Comparison of ENCODE assay signal across 20 mouse cellular contexts in the genomic region with DNA sequence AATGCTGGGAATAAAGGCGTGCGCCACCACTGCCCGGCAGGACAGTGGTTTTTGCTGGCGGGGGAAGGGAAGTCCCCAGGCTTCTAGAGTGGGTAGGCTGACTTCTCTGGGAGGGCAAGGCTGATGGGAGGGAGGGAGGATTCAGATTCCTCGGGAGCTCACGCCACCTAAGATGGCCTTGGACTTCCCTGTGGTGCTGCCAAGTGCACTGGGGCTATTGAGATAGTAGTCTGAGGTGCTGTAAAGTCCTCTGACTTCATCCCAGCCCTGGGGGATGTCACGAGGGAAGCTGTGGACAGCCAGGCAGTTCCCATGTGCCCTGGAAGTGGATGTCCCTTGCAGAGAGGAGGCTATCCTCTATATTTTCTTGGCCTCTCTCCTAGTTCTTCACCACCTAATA. TPM values are rescaled to one million over a fixed set of nuclear protein-coding genes. Genes with fewer than 3 reads are reported as not detected.
A peak's percentile ranks its signal among the peaks of the same experiment; 100 is the strongest.
DNase-seq lines count a peak whose midpoint lies in the region; ATAC-seq lines count a peak whose summit lies in the region.
"Had no signal": no experiment of that assay in that cellular context is flagged by ENCODE, and none has a peak within 500 bp of the region (broad histone marks: within the 10 kb centered on the region; RNA-seq: fewer than 3 reads in every experiment).

No protein-coding gene starts in this region.

- H3K36me3 ChIP-seq in intestine, embryonic 16.5 days (ENCODE audit: control insufficient read depth, insufficient read depth, low read length): no peaks in the 10 kb centered on the region
- H3K36me3 ChIP-seq: kidney, embryonic 15.5 days had no signal

- no peak overlapping the region for H3K4me3 ChIP-seq in intestine, embryonic 16.5 days (ENCODE audit: low read length)
- H3K4me3 ChIP-seq: embryonic facial prominence, embryonic 13.5 days; kidney, embryonic 15.5 days; neural tube, embryonic 15.5 days had no signal

- no peak overlapping the region for H3K27ac ChIP-seq in intestine, embryonic 16.5 days (ENCODE audit: low read length)
- H3K27ac ChIP-seq: embryonic facial prominence, embryonic 13.5 days; kidney, embryonic 15.5 days; neural tube, embryonic 15.5 days had no signal

- peak; percentile 62 for DNase-seq in heart, adult 18-20 months
- no peak for DNase-seq in heart, postnatal 25 days (ENCODE audit: low spot score)
- peak; percentile 81 for DNase-seq in adrenal gland, adult 8-10 months
- DNase-seq in adrenal gland, postnatal 36 days: peak; percentile 78 to 82
- DNase-seq in adipocyte (ENCODE audit: low spot score): no peak
- DNase-seq in frontal cortex, postnatal 14 days (ENCODE audit: low spot score in 2 of 2): no peak
- no peak for DNase-seq in left cerebral cortex, postnatal 14 days (ENCODE audit: low spot score in 2 of 2)
- DNase-seq: B cell, adult 2 months; cerebellum, adult 8-10 months; gastrocnemius, postnatal 36 days; lung, postnatal 14 days; midbrain, embryonic 14.5 days; thymus, postnatal 36 days had no signal

- H3K4me1 ChIP-seq in intestine, embryonic 16.5 days (ENCODE audit: control insufficient read depth, insufficient read depth, low read length): peaks cover 42% of the 10 kb centered on the region

- no peaks in the 10 kb centered on the region for H3K9me3 ChIP-seq in intestine, embryonic 16.5 days (ENCODE audit: control insufficient read depth, low read length)
- H3K9me3 ChIP-seq: embryonic facial prominence, embryonic 13.5 days; kidney, embryonic 15.5 days; megakaryocyte, embryonic 14.5 days; neural tube, embryonic 15.5 days had no signal

- ATAC-seq in intestine, embryonic 16.5 days: peak; percentile 45
- ATAC-seq: forebrain, embryonic 14.5 days had no signal

- intact Hi-C loops in heart, postnatal 25 days (cut with DNase I): no loop called here
- intact Hi-C loops in left cerebral cortex, postnatal 14 days (cut with DNase I): no loop called here

- H3K4me2 ChIP-seq in intestine, embryonic 16.5 days (ENCODE audit: low read depth, low read length): no peak overlapping the region
- H3K4me2 ChIP-seq: embryonic facial prominence, embryonic 13.5 days; kidney, embryonic 15.5 days; liver, embryonic 11.5 days; neural tube, embryonic 15.5 days had no signal

- 70% methylated on average over 7 of the region's 7 CpGs for WGBS in intestine, embryonic 16.5 days

- H3K27me3 ChIP-seq in intestine, embryonic 16.5 days (replicated peaks; ENCODE audit: control insufficient read depth, insufficient read depth, low read length): no peaks in the 10 kb centered on the region
- H3K27me3 ChIP-seq: embryonic facial prominence, embryonic 13.5 days; kidney, embryonic 15.5 days; megakaryocyte, embryonic 14.5 days; neural tube, embryonic 15.5 days had no signal

- H3K9ac ChIP-seq in intestine, embryonic 16.5 days (ENCODE audit: low read depth, low read length): no peak overlapping the region
- H3K9ac ChIP-seq: embryonic facial prominence, embryonic 13.5 days; kidney, embryonic 15.5 days; neural tube, embryonic 15.5 days had no signal

RNA-seq across cellular contexts. Expression of gene Myl9, which starts 37.2 kb away (rescaled TPM):
- 10 to 100 TPM; 70.9 to 74.6 TPM for total RNA-seq in heart, adult 18-20 months (2021)
- 100 to 1,000 TPM; 200 to 205 TPM for total RNA-seq in heart, postnatal 25 days (2021)
- total RNA-seq in adrenal gland, adult 8-10 months (2022): 10 to 100 TPM; 37.2 to 58.6 (median 47.9) TPM
- 10 to 100 TPM; 56.2 to 67.3 TPM for total RNA-seq in adrenal gland, postnatal 36 days (2021)
- 1,232 and 1,258 TPM in 2 replicates for polyA plus RNA-seq in intestine, embryonic 16.5 days (2015; fragmentation: Nextera tagmentation; extraction: Ambion mirVana)
- total RNA-seq in left cerebral cortex, postnatal 14 days (2021): 10 to 100 TPM; 24.1 to 24.2 TPM

Comparison
In these comparisons a context has a peak if more than half of its experiments do, and no peak if none do; other contexts are left out.
1. DNase-seq: peak in heart, adult 18-20 months (2 of 2), adrenal gland, adult 8-10 months (single experiment) and adrenal gland, postnatal 36 days (2 of 2); none in heart, postnatal 25 days (single experiment), adipocyte (single experiment), frontal cortex, postnatal 14 days (0 of 2) and left cerebral cortex, postnatal 14 days (0 of 2).